Mouse (Mus musculus): ENCODE measurements at regions not wholly inside any gene's neighbourhood (a gene's known extent, or its start where the extent isn't known, plus 50 kb on each side); places are given as distances from the start of the nearest gene placed in this dataset.

DNA sequence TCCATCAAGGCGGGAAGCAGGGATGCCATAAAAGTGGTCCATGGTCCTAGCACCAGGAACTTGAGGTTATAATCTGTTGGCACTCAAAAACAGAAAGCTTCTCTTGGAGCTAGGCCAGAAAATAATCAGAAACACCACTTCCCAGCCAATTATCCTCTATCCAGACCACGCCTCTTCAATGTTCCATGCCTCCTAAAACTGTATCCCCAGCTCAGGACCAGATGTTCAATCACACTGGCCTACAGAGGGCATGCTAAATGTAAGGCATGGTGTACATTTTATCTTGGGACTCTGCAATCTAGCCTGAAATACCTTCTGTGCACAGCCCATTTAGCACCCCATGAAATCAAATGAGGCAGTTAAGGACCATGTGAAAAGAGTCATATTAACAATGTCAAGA is 418.4 kb upstream of the Gm11114 start:
- TF ChIP-seq CTCF (IDR thresholded peaks at IDR 0.05; ENCODE audit: extremely low read depth, insufficient read depth, insufficient read length, insufficient replicate concordance) (no peak), POLR2A (IDR thresholded peaks at IDR 0.05; ENCODE audit: low read depth, low read length) (no peak)

All from spleen, adult 2 months (tissue).